Mouse (Mus musculus) liver, adult (tissue): ENCODE data around the gene Khk.

Experiments
- GATA4 ChIP-seq: IDR thresholded peaks from 2 replicates; pipeline ENCODE4 v1.6.1; 2014; ENCODE audit warnings: mild to moderate bottlenecking, low read length; ENCODE audit not compliant: insufficient replicate concordance

Gene Khk

GRCm38 (mm10) chr5:30961545-30962505, 40.6 kb downstream of the Khk start:
- TF ChIP-seq GATA4: no peak

DNA sequence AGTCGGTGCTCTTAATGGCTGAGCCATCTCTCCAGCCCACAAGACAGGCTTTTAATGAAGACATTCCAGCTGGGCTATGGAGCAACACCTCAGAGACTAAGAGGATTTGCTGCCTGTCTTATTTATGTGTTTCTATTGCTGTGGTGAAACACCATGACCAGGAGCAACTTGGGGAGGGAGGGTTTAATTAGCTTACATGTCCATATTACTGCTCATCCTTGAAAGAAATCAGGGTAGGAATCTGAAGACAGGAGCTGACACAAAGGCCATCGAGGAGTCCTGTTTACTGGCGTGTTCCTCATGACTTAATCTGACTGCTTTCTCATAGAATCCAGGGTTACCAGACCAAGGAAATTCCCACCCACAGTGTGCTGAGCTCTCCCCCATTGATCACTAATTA, 42.7 kb downstream of the Khk start:
- TF ChIP-seq GATA4: no peak

GRCm38 (mm10) chr5:30966189-30966588, 45.0 kb downstream of the Khk start:
- no peak for TF ChIP-seq GATA4

- no peak for TF ChIP-seq GATA4
Measured at GRCm38 (mm10) chr5:30968416-30968815, 47.2 kb downstream of the Khk start, which contains the start of gene Tcf23. Gene Tcf23 (plus strand): TSS chr5:30968662.

GRCm38 (mm10) chr5:30969440-30969839, 48.2 kb downstream of the Khk start:
- TF ChIP-seq GATA4: no peak

DNA sequence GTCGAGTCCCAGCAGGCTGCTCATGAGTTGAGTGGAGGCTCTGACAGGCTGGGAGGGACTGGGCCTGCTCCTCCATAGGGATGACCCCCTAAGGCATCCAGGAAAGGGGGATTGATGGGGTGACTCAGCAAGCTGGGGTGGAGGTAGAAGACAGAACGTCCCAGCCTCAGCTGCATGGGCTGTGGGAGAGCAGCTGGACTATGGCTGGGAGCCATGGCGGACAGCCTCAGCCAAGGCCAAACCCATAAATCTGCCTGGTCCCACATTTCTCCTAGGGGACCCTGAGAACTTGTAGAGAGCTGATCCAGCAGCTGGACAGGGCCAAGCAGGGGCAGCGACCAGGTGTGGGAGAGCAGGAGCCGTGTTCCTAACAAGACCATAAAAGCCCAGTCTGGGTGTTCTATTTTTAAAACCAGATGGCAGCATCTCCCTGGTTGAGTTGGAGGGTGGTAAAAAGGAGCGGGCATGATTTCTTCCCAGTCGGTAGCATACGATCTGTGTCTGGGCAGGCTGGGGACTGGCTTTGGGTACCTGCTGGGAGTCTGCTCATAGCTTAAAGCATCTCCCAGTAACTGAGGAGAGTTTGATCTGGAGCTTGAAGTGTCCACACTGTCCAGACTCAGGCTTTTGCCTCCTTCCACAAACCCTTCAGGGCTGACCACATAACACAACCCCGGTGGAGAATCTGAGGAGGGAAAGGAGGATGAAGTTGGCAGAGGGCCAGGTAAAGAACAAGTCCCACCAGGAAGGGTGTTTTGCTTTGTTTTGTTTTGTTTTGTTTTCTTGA, 53.8 kb downstream of the Khk start:
- TF ChIP-seq GATA4: no peak
